Mouse (Mus musculus) testis, adult 2 months (tissue): ENCODE results near the gene Arhgef3. TPM values are rescaled to one million over a fixed set of nuclear protein-coding genes. Genes with fewer than 3 reads are reported as not detected.

Experiments used
- H3K27ac ChIP-seq: fragments of 200-500 bp; 2 replicates; pipeline ENCODE4 v1.5.1; 2012; ENCODE audit warnings: low read depth, low read length; ENCODE audit not compliant: control insufficient read depth, insufficient read depth
- H3K27me3 ChIP-seq: fragments of 200-500 bp; 2 replicates; pipeline ENCODE4 v1.6.1; 2012; ENCODE audit warnings: mild to moderate bottlenecking, low read length, moderate library complexity; ENCODE audit not compliant: control insufficient read depth, insufficient read depth
- H3K36me3 ChIP-seq: fragments of 200-500 bp; 2 replicates; pipeline ENCODE4 v1.6.1; 2012; ENCODE audit warnings: mild to moderate bottlenecking, low read length; ENCODE audit not compliant: control insufficient read depth, insufficient read depth
- H3K4me1 ChIP-seq: fragments of 200-500 bp; 2 replicates; pipeline ENCODE4 v1.6.1; 2012; ENCODE audit warnings: low read length; ENCODE audit not compliant: control insufficient read depth, insufficient read depth
- H3K4me3 ChIP-seq: fragments of 200-500 bp; 2 replicates; pipeline ENCODE4 v1.5.1; 2012; ENCODE audit warnings: low read depth, mild to moderate bottlenecking, low read length, moderate library complexity, mixed read lengths; ENCODE audit not compliant: control insufficient read depth
- CTCF ChIP-seq: fragments of 200-500 bp; IDR thresholded peaks from 2 replicates; pipeline ENCODE4 v1.5.1; 2012; ENCODE audit warnings: low read depth, mild to moderate bottlenecking, inconsistent platforms, low read length, moderate library complexity; ENCODE audit not compliant: control insufficient read depth, insufficient read depth, insufficient replicate concordance
- POLR2A ChIP-seq: fragments of 200-500 bp; IDR thresholded peaks from 2 replicates; pipeline ENCODE4 v1.6.1; 2012; ENCODE audit warnings: low read depth, mild to moderate bottlenecking, inconsistent platforms, low read length, moderate library complexity; ENCODE audit not compliant: control insufficient read depth
- polyA plus RNA-seq: library from polyadenylated mRNA; depleted of rRNA; stranded (reverse); fragments of >200 nt; gene quantifications from 2 replicates; pipeline ENCODE4 v1.2.3, GENCODE M21; 2012

Arhgef3 gene
- polyA plus RNA-seq, 1 experiment = 7.7 TPM

DNA sequence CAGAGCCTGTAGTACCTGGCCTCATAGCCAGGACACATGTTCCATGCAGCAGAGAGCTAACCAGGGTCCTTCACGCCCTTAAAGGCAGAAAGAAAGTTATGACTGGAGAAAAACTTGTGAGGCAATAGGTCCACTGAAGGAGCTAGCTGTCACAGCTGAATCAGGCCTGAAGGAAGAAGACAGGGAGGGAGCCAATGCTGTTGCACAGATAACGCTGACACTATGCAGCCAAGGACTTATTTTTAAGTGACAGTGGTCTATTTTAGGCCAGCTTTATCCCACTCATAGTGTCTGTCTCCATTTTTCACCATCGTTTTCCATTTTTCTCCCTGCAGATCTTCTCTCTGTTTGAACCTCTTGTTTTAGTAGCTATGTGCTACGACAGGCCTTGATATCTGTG, 207.3 kb downstream of the Arhgef3 start:
- H3K4me3 ChIP-seq = no peak overlapping the region
- no peaks in the 10 kb centered on the region for H3K27me3 ChIP-seq
- H3K27ac ChIP-seq = no peak overlapping the region
- no peaks in the 10 kb centered on the region for H3K36me3 ChIP-seq
- TF ChIP-seq CTCF (no peak), POLR2A (no peak)
- no peaks in the 10 kb centered on the region for H3K4me1 ChIP-seq

DNA sequence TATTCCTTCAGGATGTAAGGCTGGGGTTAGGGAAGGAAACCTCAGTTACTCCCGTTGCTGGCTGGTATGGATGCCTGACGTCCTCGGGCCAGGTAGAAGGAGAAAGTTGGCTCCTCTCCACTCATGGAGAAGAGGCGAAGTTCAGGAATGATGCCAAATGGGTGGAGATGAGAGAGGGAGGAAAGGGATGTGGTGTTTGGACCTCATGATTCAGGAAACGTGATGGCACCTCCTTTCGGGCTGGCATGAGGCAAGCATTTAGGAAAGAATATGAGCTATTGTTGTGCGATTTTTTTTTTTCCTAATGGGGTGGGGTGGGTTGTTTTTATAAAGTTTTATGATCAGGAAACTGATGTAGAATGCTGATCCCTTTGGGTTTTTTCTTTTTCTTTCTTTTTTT, 210.0 kb downstream of the Arhgef3 start:
- no peaks in the 10 kb centered on the region for H3K36me3 ChIP-seq
- no peaks in the 10 kb centered on the region for H3K27me3 ChIP-seq
- TF ChIP-seq POLR2A (no peak), CTCF (no peak)
- H3K4me1 ChIP-seq = peaks cover 3% of the 10 kb centered on the region; the same call in 1 of the 2 replicates
- H3K4me3 ChIP-seq = no peak overlapping the region
- no peak overlapping the region for H3K27ac ChIP-seq

- Histone ChIP-seq H3K4me3 (no peak overlapping the region), H3K27ac (no peak overlapping the region), H3K36me3 (no peaks in the 10 kb centered on the region), H3K4me1 (peaks cover 3% of the 10 kb centered on the region; the same call in 1 of the 2 replicates), H3K27me3 (no peaks in the 10 kb centered on the region)
- TF ChIP-seq CTCF = no peak
Observed at GRCm38 (mm10) chr14:27325537-27325936, 210.8 kb downstream of the Arhgef3 start.

- Histone ChIP-seq H3K27ac (no peak overlapping the region), H3K27me3 (no peaks in the 10 kb centered on the region), H3K36me3 (no peaks in the 10 kb centered on the region), H3K4me1 (peaks cover 3% of the 10 kb centered on the region; the same call in 1 of the 2 replicates), H3K4me3 (no peak overlapping the region)
- TF ChIP-seq CTCF (no peak), POLR2A (no peak)
Observed at GRCm38 (mm10) chr14:27327862-27328261, 213.2 kb downstream of the Arhgef3 start.

- no peaks in the 10 kb centered on the region for H3K27me3 ChIP-seq
- no peak overlapping the region for H3K4me3 ChIP-seq
- no peak for TF ChIP-seq CTCF
- H3K27ac ChIP-seq = no peak overlapping the region
- H3K36me3 ChIP-seq = no peaks in the 10 kb centered on the region
- peaks cover 3% of the 10 kb centered on the region; the same call in 1 of the 2 replicates for H3K4me1 ChIP-seq
Observed at GRCm38 (mm10) chr14:27328952-27329351, 214.3 kb downstream of the Arhgef3 start.

GRCm38 (mm10) chr14:27331490-27332035, 216.9 kb downstream of the Arhgef3 start:
- Histone ChIP-seq H3K4me3 (no peak overlapping the region), H3K27me3 (no peaks in the 10 kb centered on the region), H3K36me3 (no peaks in the 10 kb centered on the region), H3K4me1 (peaks cover 6% of the 10 kb centered on the region), H3K27ac (no peak overlapping the region)
- TF ChIP-seq POLR2A = no peak
- TF ChIP-seq CTCF = no peak

- H3K36me3 ChIP-seq = no peaks in the 10 kb centered on the region
- H3K27ac ChIP-seq = no peak overlapping the region
- TF ChIP-seq CTCF = no peak
- no peak for TF ChIP-seq POLR2A
- no peak overlapping the region for H3K4me3 ChIP-seq
- peaks cover 11% of the 10 kb centered on the region for H3K4me1 ChIP-seq
- no peaks in the 10 kb centered on the region for H3K27me3 ChIP-seq
Observed at GRCm38 (mm10) chr14:27332359-27332987, 217.8 kb downstream of the Arhgef3 start.

DNA sequence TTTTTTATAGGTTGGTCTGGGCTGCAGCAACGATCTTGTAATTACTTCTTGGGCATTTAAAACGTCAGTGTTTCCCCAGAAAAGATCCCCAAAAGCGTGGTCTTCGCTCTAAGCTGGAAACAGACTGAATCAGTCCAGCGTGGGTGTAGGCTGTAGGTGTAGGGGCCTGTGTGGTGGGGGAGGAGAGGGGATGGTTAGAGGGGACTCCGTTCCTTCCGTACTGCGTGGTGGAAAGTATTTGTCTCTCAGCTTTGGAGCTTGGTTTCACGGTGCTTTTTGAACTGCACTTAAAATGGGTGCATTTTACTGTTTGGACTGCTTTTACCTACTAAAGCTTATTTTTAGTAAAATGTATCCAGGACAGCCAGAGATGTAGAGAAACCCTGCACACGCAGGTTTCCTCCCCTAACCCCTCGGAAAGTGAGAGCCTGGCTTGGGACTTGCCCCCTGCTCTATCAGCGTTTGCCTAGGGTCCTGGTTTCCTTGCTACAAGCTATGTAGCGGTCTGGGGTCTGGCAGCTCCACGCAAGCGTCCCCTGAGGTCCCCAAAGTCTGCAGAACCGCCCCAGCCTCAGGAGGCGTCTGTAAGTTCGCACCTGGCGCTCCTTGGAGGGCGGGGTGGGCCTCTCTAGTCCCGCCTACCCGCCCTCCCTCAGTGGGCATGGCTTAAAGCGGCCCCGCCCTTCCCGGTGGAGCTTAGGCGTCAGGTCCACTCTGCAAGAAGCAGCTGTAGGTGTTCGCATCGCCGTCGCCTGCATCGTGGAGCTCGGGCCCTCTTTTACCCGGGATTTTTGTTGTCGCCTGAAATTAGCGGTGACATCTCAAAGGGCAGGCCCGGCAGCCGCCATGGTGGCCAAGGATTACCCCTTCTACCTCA, 220.9 kb downstream of the Arhgef3 start:
- Histone ChIP-seq H3K36me3 (no peaks in the 10 kb centered on the region), H3K27ac (peak overlapping the region; percentile 22; the same call in 1 of the 2 replicates), H3K27me3 (no peaks in the 10 kb centered on the region), H3K4me3 (peak overlapping the region; percentile 73), H3K4me1 (peaks cover 8% of the 10 kb centered on the region)
- TF ChIP-seq CTCF (no peak), POLR2A (peak; percentile 61)
